Mouse (Mus musculus) heart, postnatal 4 days (tissue): ENCODE results near the gene Aspscr1. TPM values are rescaled to one million over a fixed set of nuclear protein-coding genes. Genes with fewer than 3 reads are reported as not detected.

Experiments used
- DNase-seq: peaks from one replicate; pipeline ENCODE4 v3.0.0; 2021
- total RNA-seq, 2 experiments: library from RNA; stranded (reverse); gene quantifications; 2 replicates each; pipeline ENCODE4 v1.2.3; 2021

The Aspscr1 gene
- 10 to 100 TPM; 62.7 to 64.0 TPM for total RNA-seq

DNA sequence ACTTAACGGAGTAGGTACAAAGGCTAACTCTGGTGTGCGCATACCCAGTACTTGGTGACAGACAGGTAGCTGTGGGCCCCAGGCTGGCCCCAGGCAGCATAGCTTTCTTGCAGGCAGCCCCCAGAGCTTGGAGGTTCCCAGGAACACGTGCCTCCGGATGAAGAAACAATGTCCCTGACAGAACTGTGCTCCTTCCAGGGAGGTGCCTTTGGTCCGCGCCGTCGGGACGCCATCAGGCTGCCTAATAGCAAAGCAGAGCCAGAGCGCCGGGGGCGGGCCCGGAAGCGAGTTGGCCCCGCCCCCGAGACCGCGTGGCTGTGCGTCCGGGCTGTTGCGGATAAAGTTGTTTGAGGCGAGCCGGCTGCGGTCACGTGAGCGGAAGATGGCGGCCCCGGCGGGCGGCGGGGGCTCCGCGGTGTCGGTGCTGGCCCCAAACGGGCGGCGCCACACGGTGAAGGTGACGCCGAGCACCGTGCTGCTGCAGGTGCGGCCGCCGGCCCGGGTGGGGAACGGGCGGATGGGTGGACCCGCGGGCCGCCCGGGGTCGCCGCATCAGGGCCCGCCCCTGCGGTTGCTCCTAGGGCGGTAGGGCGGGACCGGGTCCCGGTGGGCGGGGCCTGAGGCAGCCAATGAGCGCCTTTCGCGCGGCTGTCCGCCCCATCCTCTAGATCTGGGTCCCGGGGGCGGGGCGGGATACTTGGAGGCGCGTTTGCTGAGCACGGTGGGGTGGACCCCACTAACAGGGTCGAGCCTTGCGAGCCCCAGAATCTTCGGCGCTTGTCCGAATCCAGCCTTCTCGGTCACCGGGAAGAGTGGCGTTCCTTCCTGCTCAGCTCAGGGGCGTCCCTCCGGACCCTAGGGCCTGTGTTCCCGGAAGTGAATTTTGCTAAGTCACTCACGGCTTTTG, at the start of gene Aspscr1:
Gene Aspscr1 (plus strand): TSS at position 287 of the 907 bp plus-strand sequence.
- DNase-seq, result peak; percentile 96

DNA sequence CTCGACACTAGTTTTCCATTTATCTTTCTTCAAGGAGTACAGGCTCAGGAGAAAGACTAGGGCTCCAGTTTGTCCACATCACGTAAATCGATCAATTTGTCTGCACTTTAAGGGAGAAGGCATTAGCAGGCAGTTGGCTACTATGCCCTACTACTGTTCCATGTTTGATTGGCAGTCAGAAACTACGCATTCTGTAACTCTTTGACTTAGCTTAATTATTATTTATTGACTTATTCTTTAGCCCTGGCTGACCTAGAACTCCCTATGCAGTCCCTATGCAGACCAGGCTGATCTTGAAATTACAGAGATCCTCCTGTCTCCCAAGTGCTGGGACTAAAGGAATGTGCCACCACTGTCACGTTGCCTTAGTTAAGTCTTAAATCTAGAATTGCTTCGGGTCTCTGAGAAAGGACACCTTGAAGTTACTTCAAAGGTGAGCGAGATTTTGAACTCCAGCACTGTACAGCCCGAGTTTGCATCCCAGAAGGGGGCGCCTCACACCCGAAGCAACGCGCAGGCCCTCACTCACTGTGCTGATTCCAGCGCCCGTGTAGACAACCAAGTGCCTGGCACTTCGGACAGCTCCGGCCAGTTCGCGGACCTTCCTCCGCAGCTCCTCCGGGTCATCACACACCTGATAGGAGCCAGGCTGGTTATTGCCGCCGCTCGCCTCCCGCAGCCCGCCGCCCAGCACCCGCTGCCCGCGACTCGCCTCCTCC, 48.7 kb upstream of the Aspscr1 start:
- peak; percentile 78 for DNase-seq

- DNase-seq, result peak; percentile 87
These were observed 48.1 kb upstream of the Aspscr1 start for GRCm38 (mm10) chr11:120624680-120625111.

- DNase-seq, result no peak
These were observed 47.5 kb upstream of the Aspscr1 start, which contains the start of gene Sirt7 for GRCm38 (mm10) chr11:120625152-120625775. Gene Sirt7, minus strand, starts transcription at chr11:120625240.

- DNase-seq, result no peak
These were observed 45.8 kb upstream of the Aspscr1 start for GRCm38 (mm10) chr11:120626785-120627467.

GRCm38 (mm10) chr11:120627468-120628300, 45.1 kb upstream of the Aspscr1 start:
- DNase-seq, result no peak

DNA sequence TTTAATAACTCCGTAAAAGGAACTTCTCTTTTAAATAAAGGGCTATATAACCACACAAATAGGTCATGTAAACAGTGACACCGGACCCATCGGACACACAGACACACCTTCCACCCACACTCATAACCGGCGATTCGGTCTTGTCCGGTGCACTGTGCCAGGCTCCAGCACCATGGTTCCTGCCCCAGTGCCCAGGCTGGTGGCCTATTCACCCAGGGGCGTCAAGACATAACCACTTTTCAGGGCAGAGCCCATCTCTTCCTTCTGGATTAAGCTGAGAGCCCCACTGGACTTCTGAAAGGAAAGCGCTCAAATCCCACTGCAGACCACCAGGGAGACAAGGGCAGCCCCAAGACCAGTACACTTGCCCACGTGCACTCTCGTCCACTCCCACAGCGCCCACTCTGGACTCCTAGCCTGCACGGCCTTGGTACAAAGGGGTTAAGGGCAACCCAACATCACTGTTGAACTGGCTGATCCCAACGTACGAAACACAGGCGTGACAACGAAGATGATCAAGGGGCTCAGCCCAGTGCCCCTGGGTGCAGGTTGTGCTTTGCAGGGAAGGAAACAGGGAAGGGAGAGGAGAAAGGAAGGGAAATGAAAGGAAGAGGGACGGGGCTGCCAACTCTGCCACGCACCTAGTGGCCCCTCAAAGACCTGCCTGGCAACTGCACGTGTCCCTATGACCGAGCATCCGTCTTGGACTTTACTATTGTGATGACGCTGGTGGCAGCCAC, 44.0 kb upstream of the Aspscr1 start:
- DNase-seq, result no peak

- no peak for DNase-seq
These were observed 43.4 kb upstream of the Aspscr1 start for GRCm38 (mm10) chr11:120629341-120629730.

- DNase-seq, result peak; percentile 65
These were observed 42.9 kb upstream of the Aspscr1 start for GRCm38 (mm10) chr11:120629911-120630310.

- DNase-seq, result no peak
These were observed 42.3 kb upstream of the Aspscr1 start for GRCm38 (mm10) chr11:120630401-120630871.

DNA sequence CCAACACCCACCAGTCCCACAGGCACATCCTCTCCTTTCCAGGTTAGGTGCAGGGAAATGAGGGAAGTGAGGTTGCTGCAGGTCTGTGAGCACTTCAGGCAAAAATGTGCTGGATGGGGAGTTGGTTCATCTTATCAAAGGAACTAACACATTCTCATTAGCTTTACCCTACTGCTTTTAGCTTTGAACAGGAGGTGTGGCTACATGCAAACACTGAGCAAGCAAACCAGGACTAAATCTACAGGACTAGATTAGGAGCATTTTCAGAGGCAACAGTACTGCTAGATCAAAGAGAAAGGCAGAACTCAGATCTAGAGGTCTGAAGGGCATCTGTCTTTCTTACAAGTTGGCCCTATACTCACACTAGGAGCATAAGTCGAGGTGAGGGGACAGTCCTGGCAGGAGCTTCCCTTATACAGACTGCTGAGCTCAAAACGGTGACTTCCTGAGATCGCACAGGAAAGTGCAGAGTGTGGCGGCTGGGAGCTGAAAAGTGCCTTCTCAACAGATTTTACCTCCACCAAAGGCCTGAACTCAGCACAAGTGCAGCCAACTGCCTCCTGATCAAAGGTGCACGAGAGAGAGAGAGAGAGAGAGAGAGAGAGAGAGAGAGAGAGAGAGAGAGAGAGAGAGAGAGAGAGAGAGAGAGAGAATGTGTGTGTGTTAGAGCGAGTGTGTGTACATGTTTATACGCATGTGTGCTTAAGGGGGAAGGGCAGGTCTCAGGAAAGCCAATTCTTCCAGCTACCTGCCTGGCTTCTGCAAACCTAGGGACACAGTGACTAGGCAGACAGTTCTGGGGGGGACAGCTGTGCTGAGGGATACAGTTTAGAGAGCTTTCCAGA, 41.7 kb upstream of the Aspscr1 start:
- no peak for DNase-seq

DNA sequence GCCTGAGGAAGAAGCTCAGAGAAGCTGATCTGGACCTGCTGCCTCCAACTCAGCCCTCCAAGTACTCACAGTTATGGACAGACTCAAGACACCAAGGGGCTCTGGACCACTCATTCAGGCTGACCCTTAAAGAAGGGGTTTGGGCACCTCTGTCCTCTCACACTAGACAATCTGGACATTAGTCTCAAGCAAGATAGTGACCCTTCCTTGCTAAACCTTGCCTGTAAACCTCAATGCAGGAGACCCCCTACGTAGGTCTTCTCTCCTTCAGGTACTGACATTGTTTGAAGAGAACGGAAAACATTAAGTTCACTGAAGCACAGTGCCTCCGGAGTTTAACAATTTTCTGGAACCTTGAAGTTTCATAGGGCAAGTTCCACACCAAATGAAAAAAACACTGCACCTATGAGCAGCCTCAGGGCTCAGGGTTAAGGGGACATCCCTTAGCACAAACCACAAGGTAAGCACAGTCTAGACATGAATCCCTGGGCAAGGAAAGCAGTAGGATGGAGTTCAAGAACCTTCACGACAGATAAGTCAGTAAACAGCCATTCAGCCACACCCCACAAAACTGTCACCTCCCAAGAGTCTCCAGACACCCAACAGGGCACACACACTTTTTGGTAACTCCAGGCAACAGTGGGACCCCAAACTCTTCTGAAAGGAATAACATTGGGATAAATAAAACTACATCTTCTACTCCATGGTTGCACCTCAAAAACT, 40.9 kb upstream of the Aspscr1 start:
- DNase-seq, result no peak

DNA sequence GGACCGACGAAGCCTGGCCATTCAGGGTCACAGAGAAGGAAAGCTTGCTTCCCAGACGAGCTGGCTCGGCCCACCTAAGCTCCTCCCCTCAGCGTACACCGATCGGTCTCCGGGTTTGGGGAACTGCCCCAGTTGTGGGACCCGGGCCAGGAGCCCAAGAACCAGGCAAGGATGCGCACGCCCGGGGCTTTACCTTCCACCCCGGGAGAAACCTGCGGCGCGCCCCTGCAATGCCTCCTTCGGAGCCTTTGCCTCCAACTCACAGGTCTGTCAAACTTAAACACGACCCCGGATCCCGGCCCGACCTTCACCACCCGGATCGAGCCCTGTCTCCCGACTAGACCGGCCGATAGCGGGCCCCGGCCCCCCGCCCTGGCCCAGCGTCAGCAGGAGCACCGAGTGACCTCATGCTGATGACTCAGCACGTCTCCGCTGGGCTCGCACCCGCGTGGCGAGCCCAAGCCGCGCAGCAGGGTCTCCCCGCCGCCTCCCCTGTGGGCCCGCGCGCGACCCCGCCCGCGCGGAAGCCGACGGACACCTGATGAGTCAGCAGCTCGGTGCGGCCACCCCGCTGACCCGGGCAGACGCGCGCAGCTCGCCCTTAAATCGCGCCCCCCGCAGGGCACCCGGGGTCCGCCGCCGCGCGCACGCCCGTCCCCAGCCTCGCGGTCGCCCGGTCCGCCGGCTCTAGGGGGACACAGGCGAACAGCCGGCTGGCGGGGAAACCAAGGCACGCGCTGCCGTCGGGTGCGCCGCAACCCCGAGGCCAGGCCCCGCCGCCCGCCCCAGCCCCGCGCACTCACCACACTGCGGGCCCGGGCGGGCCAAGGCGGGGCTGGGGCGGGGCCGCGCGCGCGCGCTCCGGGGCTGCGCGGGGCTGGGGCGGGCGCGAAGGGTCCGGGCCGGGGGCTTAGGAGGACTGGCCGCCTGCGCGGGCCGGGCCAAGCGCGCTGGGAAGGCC, 39.9 kb upstream of the Aspscr1 start:
- peak; percentile 74 for DNase-seq

- DNase-seq, result peak; percentile 95
These were observed 39.0 kb upstream of the Aspscr1 start, which contains the start of gene Mafg for GRCm38 (mm10) chr11:120633520-120634343. Gene Mafg, minus strand, starts transcription at chr11:120633600.

GRCm38 (mm10) chr11:120634810-120635209, 38.0 kb upstream of the Aspscr1 start:
- no peak for DNase-seq

DNA sequence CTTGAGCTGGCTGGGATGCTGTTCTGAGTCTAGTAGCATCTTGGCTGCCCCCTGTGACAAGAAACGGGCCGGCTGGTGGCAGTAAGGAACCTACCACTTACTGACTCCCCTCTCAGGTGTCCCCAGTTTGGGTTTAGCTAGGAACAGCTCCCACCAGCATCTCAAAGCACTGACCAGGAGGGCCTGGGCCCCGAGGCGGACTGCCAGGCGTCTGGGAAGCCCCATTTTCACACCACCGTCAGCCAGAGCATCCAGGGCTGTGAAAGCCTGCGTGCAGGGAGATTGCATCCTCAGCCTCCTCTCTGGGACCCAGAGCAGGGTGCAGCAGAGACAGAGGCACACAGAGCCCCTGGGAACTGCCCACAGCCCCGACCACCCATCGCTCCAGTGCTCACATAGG, 31.5 kb upstream of the Aspscr1 start:
- no peak for DNase-seq

- DNase-seq, result no peak
These were observed 30.9 kb upstream of the Aspscr1 start for GRCm38 (mm10) chr11:120641869-120642268.
